Mouse (Mus musculus) forebrain, embryonic 12.5 days (tissue): ENCODE results near the gene Ccdc89. TPM values are rescaled to one million over a fixed set of nuclear protein-coding genes. Genes with fewer than 3 reads are reported as not detected.

ENCODE experiments used
- ATAC-seq: fragments of 200-750 bp; cut with Nextera tagmentation; 2 replicates; pipeline ENCODE4 v1.8.0; 2017; ENCODE audit warnings: moderate TSS enrichment; ENCODE audit not compliant: low FRiP score
- H3K27ac ChIP-seq: fragments of 300-500 bp; sonication (generic); 2 replicates; pipeline ENCODE4 v1.5.1; 2016; ENCODE audit warnings: mild to moderate bottlenecking
- H3K27me3 ChIP-seq: fragments of 300-500 bp; sonication (generic); 2 replicates; pipeline ENCODE4 v1.6.1; 2016; ENCODE audit warnings: mild to moderate bottlenecking
- H3K36me3 ChIP-seq: fragments of 300-500 bp; sonication (generic); replicated peaks from 2 replicates; pipeline ENCODE4 v1.6.1; 2016; ENCODE audit warnings: mild to moderate bottlenecking
- H3K4me1 ChIP-seq: fragments of 300-500 bp; sonication (generic); 2 replicates; pipeline ENCODE4 v1.6.1; 2016
- H3K4me2 ChIP-seq: fragments of 300-500 bp; sonication (generic); 2 replicates; pipeline ENCODE4 v1.6.1; 2016; ENCODE audit warnings: mild to moderate bottlenecking, moderate library complexity
- H3K4me3 ChIP-seq: fragments of 300-500 bp; sonication (generic); replicated peaks from 2 replicates; pipeline ENCODE4 v1.5.1; 2016; ENCODE audit warnings: mild to moderate bottlenecking
- H3K9ac ChIP-seq: fragments of 300-500 bp; sonication (generic); 2 replicates; pipeline ENCODE4 v1.6.1; 2016; ENCODE audit warnings: mild to moderate bottlenecking
- H3K9me3 ChIP-seq: fragments of 300-500 bp; sonication (generic); 2 replicates; pipeline ENCODE4 v1.6.1; 2016
- WGBS: fragments of 180-500 bp; shearing (Covaris S2); methylation state at CpG from one replicate; pipeline ENCODE4 v1.1.7; 2016; 5-methylcytosine and 5-hydroxymethylcytosine counted together
- polyA plus RNA-seq: library from polyadenylated mRNA; unstranded; fragments of >200 nt; fragmentation: Nextera tagmentation; extraction: Ambion mirVana; gene quantifications from 2 replicates; pipeline ENCODE4 v1.2.1, GENCODE M21; 2016

Gene Ccdc89
- polyA plus RNA-seq = 2.4 and 2.6 TPM in 2 replicates

DNA sequence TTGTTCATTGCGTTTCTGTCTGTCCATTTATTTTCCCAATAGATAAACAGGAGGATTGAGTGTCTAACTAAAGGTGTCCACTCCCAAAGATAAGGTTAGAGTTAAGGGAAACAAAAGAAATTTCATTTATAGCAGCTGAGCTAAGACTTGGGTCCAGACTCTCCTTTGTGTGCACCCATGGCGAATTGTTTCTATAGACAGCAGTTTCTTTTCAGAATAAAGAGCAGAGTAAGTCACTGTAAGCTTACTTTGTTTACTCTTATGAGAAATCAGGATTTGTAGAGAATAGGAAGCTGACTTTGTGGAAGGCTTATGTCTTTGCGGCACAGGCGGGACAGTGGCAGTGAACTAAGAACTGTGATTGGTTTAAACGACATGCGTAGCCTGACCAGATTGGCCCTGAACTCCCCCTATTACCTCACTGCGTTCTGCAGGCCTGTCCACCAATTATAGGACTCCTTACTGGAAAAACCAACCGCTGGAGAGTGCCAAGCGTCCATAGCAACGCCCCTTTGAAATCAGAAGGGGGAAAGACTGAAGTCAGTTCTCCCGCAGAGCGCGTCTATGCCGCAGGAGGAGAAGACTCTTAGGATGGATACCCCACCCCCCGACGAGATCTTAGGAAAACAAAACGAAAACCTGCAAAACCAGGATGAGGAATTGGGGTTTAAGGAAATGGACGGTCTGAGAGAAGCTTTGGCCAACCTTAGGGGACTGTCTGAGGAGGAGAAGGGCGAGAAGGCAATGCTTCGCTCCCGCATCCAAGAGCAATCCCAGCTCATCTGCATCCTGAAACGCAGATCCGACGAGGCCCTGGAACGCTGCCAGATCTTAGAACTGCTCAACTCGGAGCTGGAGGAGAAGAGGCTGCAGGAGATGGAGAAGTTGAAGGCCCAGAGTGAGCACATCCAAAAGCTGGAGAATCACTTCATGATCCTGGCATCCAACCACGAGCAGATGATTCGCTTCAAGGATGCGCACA, at the start of gene Ccdc89:
Gene Ccdc89 (plus strand): TSS at position 558 of the 982 bp plus-strand sequence.
- Histone ChIP-seq H3K36me3 (no peaks in the 10 kb centered on the region), H3K9ac (peak within 1 kb of the TSS; percentile 51), H3K4me3 (peak within 1 kb of the TSS; percentile 35), H3K27me3 (no peaks in the 10 kb centered on the region), H3K27ac (no peak within 1 kb of the TSS), H3K4me1 (peaks cover 9% of the 10 kb centered on the region), H3K9me3 (no peaks in the 10 kb centered on the region), H3K4me2 (peak within 1 kb of the TSS; percentile 55)
- ATAC-seq = peak; percentile 100
- WGBS = 24% methylated on average over 29 of the region's 29 CpGs

GRCm38 (mm10) chr7:90384411-90384810, 42.0 kb upstream of the Ccdc89 start:
- Histone ChIP-seq H3K36me3 (no peaks in the 10 kb centered on the region), H3K9ac (no peak overlapping the region), H3K27me3 (no peaks in the 10 kb centered on the region), H3K9me3 (no peaks in the 10 kb centered on the region), H3K4me3 (no peak overlapping the region), H3K4me1 (peaks cover 11% of the 10 kb centered on the region), H3K4me2 (no peak overlapping the region), H3K27ac (no peak overlapping the region)
- 91% methylated on average over 2 of the region's 2 CpGs for WGBS
- no peak for ATAC-seq

- Histone ChIP-seq H3K27me3 (no peaks in the 10 kb centered on the region), H3K27ac (no peak overlapping the region), H3K9ac (peak overlapping the region; percentile 33; the same call in 1 of the 2 replicates), H3K4me1 (peaks cover 11% of the 10 kb centered on the region), H3K36me3 (no peaks in the 10 kb centered on the region), H3K4me3 (peak overlapping the region; percentile 8; the same call in 1 of the 2 replicates), H3K9me3 (no peaks in the 10 kb centered on the region), H3K4me2 (peak overlapping the region; percentile 41)
- 2% methylated on average over 8 of the region's 8 CpGs for WGBS
- ATAC-seq = no peak; the same call in 1 of the 2 replicates
Observed at GRCm38 (mm10) chr7:90386885-90387459, 39.4 kb upstream of the Ccdc89 start.

DNA sequence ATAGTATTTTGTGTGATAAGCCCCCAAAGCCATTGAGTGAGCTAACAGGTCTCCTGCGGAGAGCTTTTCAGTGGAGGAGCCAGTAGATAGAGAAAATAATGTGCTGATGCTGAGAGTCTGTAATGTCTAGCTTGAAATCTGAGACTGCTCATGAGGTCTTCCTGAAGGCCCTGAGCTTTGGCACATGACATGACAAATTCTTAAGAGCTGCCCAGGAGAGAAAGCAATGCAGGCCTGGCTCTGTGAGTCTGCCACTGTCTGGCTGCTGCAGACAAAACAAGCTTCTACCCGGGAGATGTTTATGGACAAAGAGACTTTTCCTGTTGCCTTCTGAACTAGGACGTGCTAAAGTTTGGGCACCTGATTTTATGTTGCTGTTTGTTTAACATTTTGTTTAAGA, 36.6 kb upstream of the Ccdc89 start:
- Histone ChIP-seq H3K9me3 (no peaks in the 10 kb centered on the region), H3K36me3 (no peaks in the 10 kb centered on the region), H3K4me2 (no peak overlapping the region), H3K4me1 (peaks cover 11% of the 10 kb centered on the region), H3K9ac (no peak overlapping the region), H3K27ac (no peak overlapping the region), H3K4me3 (no peak overlapping the region), H3K27me3 (no peaks in the 10 kb centered on the region)
- WGBS = 25% methylated on average over 3 of the region's 3 CpGs
- no peak for ATAC-seq

DNA sequence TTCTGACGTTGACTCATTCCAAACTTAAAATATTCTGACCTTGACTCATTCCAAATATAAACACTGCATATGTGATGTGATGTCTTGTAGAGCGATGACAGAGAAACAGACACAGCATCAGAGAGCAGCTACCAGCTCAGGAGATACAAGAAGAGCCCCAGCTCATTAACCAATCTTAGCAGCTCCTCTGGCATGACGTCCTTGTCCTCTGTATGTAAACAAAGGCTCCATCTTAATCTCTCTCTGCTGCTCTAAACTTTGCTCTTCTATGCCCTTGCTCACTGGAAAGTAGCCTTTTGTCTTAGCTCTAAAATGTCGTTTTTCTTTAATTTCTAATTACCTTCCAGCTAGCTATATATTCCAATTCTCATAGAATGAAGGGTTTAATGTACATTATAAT, 31.3 kb upstream of the Ccdc89 start:
- 58% methylated on average over 4 of the region's 4 CpGs for WGBS
- H3K36me3 ChIP-seq = no peaks in the 10 kb centered on the region
- H3K9ac ChIP-seq = no peak overlapping the region
- no peak overlapping the region for H3K4me2 ChIP-seq
- H3K4me1 ChIP-seq = no peaks in the 10 kb centered on the region
- H3K9me3 ChIP-seq = no peaks in the 10 kb centered on the region
- ATAC-seq = no peak
- no peak overlapping the region for H3K27ac ChIP-seq
- H3K4me3 ChIP-seq = no peak overlapping the region
- no peaks in the 10 kb centered on the region for H3K27me3 ChIP-seq

DNA sequence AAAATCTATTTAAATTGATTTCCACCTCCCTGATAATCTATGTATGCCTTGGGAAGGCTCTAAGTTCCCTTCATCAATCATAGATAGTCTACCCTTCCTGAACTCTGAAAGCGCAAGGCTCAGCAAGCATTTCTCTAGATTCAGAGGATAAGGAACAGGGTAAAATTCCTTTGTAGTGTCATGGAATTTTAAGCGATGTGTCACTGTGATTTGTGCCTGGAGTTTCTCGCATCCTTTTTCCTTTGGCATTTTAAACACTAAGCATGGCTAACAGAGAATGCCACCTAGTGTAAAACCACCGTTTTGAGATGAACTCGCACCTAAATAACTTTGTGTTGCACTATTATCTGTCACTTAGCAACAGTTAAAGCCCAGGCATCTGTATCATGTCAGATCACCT, 30.4 kb upstream of the Ccdc89 start:
- no peak for ATAC-seq
- Histone ChIP-seq H3K9me3 (no peaks in the 10 kb centered on the region), H3K9ac (no peak overlapping the region), H3K27me3 (no peaks in the 10 kb centered on the region), H3K4me2 (no peak overlapping the region), H3K27ac (no peak overlapping the region), H3K4me3 (no peak overlapping the region), H3K4me1 (no peaks in the 10 kb centered on the region), H3K36me3 (no peaks in the 10 kb centered on the region)
- WGBS = 80% methylated on average over 5 of the region's 5 CpGs

DNA sequence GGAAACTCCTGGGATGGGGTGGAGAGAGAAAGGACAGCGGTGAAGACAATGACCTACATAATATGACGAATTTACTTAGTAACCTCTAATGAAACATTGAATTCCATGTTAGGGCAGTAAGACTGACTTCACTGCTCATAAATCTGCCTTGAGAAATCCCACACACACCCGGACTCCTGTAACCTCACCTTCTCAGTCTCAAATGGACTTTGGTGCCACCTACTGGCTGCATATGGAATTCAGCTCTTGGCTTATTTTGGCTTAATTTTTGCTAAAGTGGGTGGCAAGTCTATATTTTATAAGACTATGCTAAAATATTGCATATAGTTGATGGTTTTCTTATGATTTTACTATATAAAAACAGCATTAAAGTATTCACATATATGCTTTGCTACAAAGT, 16.4 kb upstream of the Ccdc89 start:
- Histone ChIP-seq H3K36me3 (no peaks in the 10 kb centered on the region), H3K27ac (no peak overlapping the region), H3K4me2 (no peak overlapping the region), H3K4me1 (no peaks in the 10 kb centered on the region), H3K27me3 (no peaks in the 10 kb centered on the region), H3K4me3 (no peak overlapping the region), H3K9ac (no peak overlapping the region), H3K9me3 (no peaks in the 10 kb centered on the region)
- no peak for ATAC-seq
- WGBS = 53% methylated on average over 3 of the region's 3 CpGs

GRCm38 (mm10) chr7:90427006-90427405, 629 bp downstream of the Ccdc89 start:
- no peak overlapping the region for H3K9ac ChIP-seq

GRCm38 (mm10) chr7:90432221-90432620, 5.8 kb downstream of the Ccdc89 start:
- Histone ChIP-seq H3K4me3 (no peak overlapping the region), H3K27ac (no peak overlapping the region), H3K9me3 (no peaks in the 10 kb centered on the region), H3K36me3 (no peaks in the 10 kb centered on the region), H3K4me1 (no peaks in the 10 kb centered on the region), H3K4me2 (no peak overlapping the region), H3K27me3 (no peaks in the 10 kb centered on the region), H3K9ac (no peak overlapping the region)
- no peak for ATAC-seq

More at GRCm38 (mm10) chr7:90427006-90427405, 629 bp downstream of the Ccdc89 start:
- Histone ChIP-seq H3K27me3 (no peaks in the 10 kb centered on the region), H3K9me3 (no peaks in the 10 kb centered on the region), H3K4me3 (peak overlapping the region; percentile 35), H3K4me1 (peaks cover 9% of the 10 kb centered on the region), H3K27ac (no peak overlapping the region), H3K4me2 (peak overlapping the region; percentile 55), H3K36me3 (no peaks in the 10 kb centered on the region)
- 71% methylated on average over 9 of the region's 9 CpGs for WGBS
- no peak for ATAC-seq

DNA sequence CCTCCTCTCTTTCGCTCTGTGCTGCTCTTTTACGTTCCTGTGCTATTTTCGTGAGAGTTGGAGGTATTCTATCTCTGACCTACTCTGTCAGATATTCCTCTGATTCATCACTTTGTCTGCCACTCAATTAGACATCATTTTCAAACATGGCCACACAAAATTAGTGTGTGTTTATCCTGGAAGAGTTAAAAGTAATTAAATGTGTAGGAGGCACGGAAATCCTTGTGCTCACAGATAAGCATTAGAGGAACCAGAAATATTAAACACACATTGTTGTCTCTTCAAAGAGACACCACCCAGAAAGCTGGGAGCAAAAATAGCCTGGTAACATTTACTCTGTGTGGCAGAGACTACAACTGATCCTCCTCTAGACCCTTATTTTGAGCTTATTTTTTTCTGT, 13.7 kb downstream of the Ccdc89 start:
- no peaks in the 10 kb centered on the region; the same call in 1 of the 2 replicates for H3K27me3 ChIP-seq
- no peaks in the 10 kb centered on the region for H3K9me3 ChIP-seq
- 92% methylated on average over 4 of the region's 4 CpGs for WGBS
- no peak overlapping the region for H3K9ac ChIP-seq
- no peak overlapping the region for H3K4me3 ChIP-seq
- ATAC-seq = no peak
- H3K27ac ChIP-seq = no peak overlapping the region
- H3K4me2 ChIP-seq = no peak overlapping the region
- no peaks in the 10 kb centered on the region for H3K36me3 ChIP-seq
- H3K4me1 ChIP-seq = peaks cover 5% of the 10 kb centered on the region; the same call in 1 of the 2 replicates

DNA sequence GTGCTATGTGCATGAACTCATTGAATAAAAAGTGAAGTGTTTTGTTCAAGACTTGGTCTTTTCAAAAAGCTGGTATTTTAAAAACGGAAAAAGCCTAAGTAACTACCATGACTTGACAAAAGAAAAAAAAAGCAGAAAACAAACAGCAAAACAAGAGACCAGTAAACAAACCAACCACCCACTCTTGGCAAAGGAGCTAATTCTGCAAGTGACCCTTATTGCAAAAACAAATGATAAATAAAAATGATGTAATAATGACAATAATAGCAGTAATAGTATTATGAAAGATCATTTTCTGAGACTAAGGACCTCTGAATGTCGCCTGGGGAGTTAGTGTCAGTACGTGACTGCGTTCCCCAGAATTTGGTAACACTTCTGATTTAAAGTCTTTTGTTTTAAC, 15.7 kb downstream of the Ccdc89 start:
- peak overlapping the region; percentile 99 for H3K27ac ChIP-seq

DNA sequence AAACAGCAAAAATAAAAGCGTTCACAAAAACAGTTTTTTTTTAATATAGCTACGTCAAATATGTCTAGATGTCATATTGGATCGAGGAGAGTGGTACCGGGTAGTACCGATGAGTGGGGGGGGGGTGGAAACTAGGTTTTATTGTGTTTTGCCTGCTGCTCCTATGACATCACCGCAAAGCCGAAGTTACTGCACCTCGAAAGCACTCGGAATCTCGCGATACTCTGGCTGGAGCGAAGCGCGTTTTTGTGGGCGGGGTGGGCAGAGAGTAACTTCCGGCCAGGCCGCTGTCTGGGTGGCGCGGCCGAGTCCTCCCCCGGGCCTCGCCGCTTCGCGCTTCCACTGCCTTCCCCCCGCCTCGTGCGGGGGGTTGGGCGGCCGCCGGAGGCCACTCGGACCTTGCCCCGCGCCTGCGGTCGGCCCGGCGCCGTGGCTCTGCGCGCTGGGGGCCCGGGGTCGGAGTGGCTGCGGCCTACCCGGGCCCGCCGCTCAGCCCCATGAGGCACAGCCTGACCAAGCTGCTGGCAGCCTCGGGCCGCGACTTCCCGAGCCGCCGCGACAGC, 16.2 kb downstream of the Ccdc89 start, which contains the start of gene Crebzf:
Gene Crebzf (plus strand): TSS at position 212 of the 563 bp plus-strand sequence.
- peak within 1 kb of the TSS; percentile 99 for H3K27ac ChIP-seq
- no peaks in the 10 kb centered on the region for H3K9me3 ChIP-seq
- H3K4me2 ChIP-seq = peak within 1 kb of the TSS; percentile 81
- WGBS = under 1% methylated on average over 46 of the region's 54 CpGs
- peaks cover 2% of the 10 kb centered on the region; the same call in 1 of the 2 replicates for H3K36me3 ChIP-seq
- peak within 1 kb of the TSS; percentile 91 for H3K4me3 ChIP-seq
- ATAC-seq = peak; percentile 96
- no peaks in the 10 kb centered on the region; the same call in 1 of the 2 replicates for H3K27me3 ChIP-seq
- H3K4me1 ChIP-seq = peaks cover 5% of the 10 kb centered on the region; the same call in 1 of the 2 replicates
- peak within 1 kb of the TSS; percentile 99 for H3K9ac ChIP-seq

More for the DNA sequence above, 15.7 kb downstream of the Ccdc89 start:
- H3K27me3 ChIP-seq = no peaks in the 10 kb centered on the region; the same call in 1 of the 2 replicates
- H3K4me2 ChIP-seq = peak overlapping the region; percentile 81
- WGBS = 2% methylated on average over 4 of the region's 4 CpGs
- H3K9ac ChIP-seq = peak overlapping the region; percentile 99
- no peaks in the 10 kb centered on the region for H3K9me3 ChIP-seq
- H3K36me3 ChIP-seq = no peaks in the 10 kb centered on the region; the same call in 1 of the 2 replicates
- peak; percentile 12 for ATAC-seq
- peak overlapping the region; percentile 91 for H3K4me3 ChIP-seq
- H3K4me1 ChIP-seq = peaks cover 5% of the 10 kb centered on the region; the same call in 1 of the 2 replicates
